Comparison of ENCODE assay signal across 7 mouse cellular contexts in the genomic region with DNA sequence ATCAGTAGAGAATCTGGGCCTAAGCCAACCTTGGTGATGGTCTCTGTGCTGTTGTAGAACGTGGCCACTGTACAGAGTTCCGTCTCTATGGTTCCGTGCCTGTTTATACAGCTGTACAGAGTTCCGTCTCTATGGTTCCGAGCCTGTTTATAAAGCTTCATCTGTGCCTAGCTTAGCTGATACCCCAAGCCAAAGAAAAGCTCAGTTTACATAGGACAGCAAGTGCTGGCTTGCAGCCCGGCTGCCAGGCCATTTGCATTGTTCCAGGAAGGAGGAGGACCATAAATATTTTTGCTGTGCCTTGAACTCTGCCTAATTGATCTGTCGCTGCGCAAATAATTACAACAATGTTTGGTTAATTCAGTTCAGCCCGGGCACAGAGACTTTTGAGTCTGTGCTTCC. TPM values are rescaled to one million over a fixed set of nuclear protein-coding genes. Genes with fewer than 3 reads are reported as not detected.
DNase-seq lines count a peak whose midpoint lies in the region; ATAC-seq and TF ChIP-seq lines count a peak whose summit lies in the region.

No protein-coding gene starts in this region.

- H3K4me3 ChIP-seq in hindbrain, embryonic 12.5 days = no peak overlapping the region
- H3K4me3 ChIP-seq in liver, postnatal 0 days (ENCODE audit: low read depth, low read length) = no peak overlapping the region
- 0 out of 2 replicates have a peak overlapping the region, but pooled peaks have one; percentile 5 for H3K4me3 ChIP-seq in olfactory bulb, adult 2 months (ENCODE audit: insufficient read depth, low read depth, low read length)

- no peak overlapping the region for H3K9ac ChIP-seq in hindbrain, embryonic 12.5 days
- H3K9ac ChIP-seq in liver, postnatal 0 days (replicated peaks) = no peak overlapping the region

- H3K4me2 ChIP-seq in hindbrain, embryonic 12.5 days (replicated peaks) = peak overlapping the region; percentile 30
- H3K4me2 ChIP-seq in liver, postnatal 0 days (ENCODE audit: low read depth, low read length) = peak overlapping the region; percentile 8

- no peaks in the 10 kb centered on the region for H3K36me3 ChIP-seq in hindbrain, embryonic 12.5 days
- H3K36me3 ChIP-seq in liver, postnatal 0 days (replicated peaks; ENCODE audit: insufficient read depth, low read length) = no peaks in the 10 kb centered on the region

- TF ChIP-seq POLR2A in olfactory bulb, adult 2 months (IDR thresholded peaks at IDR 0.05; ENCODE audit: insufficient read depth, low read depth, low read length) = no peak

- H3K27ac ChIP-seq in hindbrain, embryonic 12.5 days = no peak overlapping the region
- peak overlapping the region; percentile 78 for H3K27ac ChIP-seq in liver, postnatal 0 days (ENCODE audit: low read depth)
- peak overlapping the region; percentile 32; the same call in 1 of the 2 replicates for H3K27ac ChIP-seq in olfactory bulb, adult 2 months (ENCODE audit: insufficient read depth, low read depth, low read length)

- no peaks in the 10 kb centered on the region for H3K9me3 ChIP-seq in hindbrain, embryonic 12.5 days (replicated peaks)
- H3K9me3 ChIP-seq in liver, postnatal 0 days (ENCODE audit: low read length) = no peaks in the 10 kb centered on the region

- peak; percentile 77 for TF ChIP-seq EP300 in liver, postnatal 0 days (IDR thresholded peaks at IDR 0.05; ENCODE audit: low read depth)

- H3K4me1 ChIP-seq in hindbrain, embryonic 12.5 days = no peaks in the 10 kb centered on the region
- H3K4me1 ChIP-seq in liver, postnatal 0 days (ENCODE audit: insufficient read depth) = 0 out of 2 replicates have a peak, but pooled peaks cover 3% of the 10 kb centered on the region
- H3K4me1 ChIP-seq in olfactory bulb, adult 2 months (ENCODE audit: control insufficient read depth, insufficient read depth, low read length) = 0 out of 2 replicates have a peak, but pooled peaks cover 5% of the 10 kb centered on the region

- no peaks in the 10 kb centered on the region for H3K27me3 ChIP-seq in hindbrain, embryonic 12.5 days
- H3K27me3 ChIP-seq in liver, postnatal 0 days (ENCODE audit: insufficient read depth, low read length) = no peaks in the 10 kb centered on the region

- peak; percentile 96 for ATAC-seq in frontal cortex, adult (ENCODE audit: low TSS enrichment)
- ATAC-seq in hindbrain, embryonic 12.5 days (ENCODE audit: low FRiP score) = peak; percentile 88
- ATAC-seq in liver, postnatal 0 days = peak; percentile 97
- ATAC-seq in monocyte, adult 5-6 weeks (replicated peaks; ENCODE audit: insufficient number of reproducible peaks, low FRiP score, low TSS enrichment, poor library complexity, severe bottlenecking) = no peak

- 36% methylated on average over 9 of the region's 9 CpGs for whole genome bisulfite sequencing in hindbrain, embryonic 12.5 days
- 36% methylated on average over 9 of the region's 9 CpGs for WGBS in liver, postnatal 0 days (ENCODE audit: insufficient replicate concordance)
- 14% methylated on average over 9 of the region's 9 CpGs for WGBS in olfactory bulb, adult 2 months

- DNase-seq in cerebellum, postnatal 10 days = peak; percentile 61 to 78
- DNase-seq in layer of hippocampus, adult 9-10 months (ENCODE audit: low spot score) = peak; percentile 71
- peak; percentile 74 for DNase-seq in liver, postnatal 0 days

- TF ChIP-seq CTCF in liver, postnatal 0 days (IDR thresholded peaks at IDR 0.05; ENCODE audit: low read depth) = no peak
- no peak for TF ChIP-seq CTCF in olfactory bulb, adult 2 months (IDR thresholded peaks at IDR 0.05; ENCODE audit: insufficient read depth, low read depth, low read length)

RNA-seq across cellular contexts. Expression of gene A2ml1, which starts 15.7 kb away (rescaled TPM):
- not detected in 2 replicates for polyA plus RNA-seq in hindbrain, embryonic 12.5 days (2016; fragmentation: Nextera tagmentation; extraction: Ambion mirVana)
- 29.7 and 30.6 TPM in 2 replicates for polyA plus RNA-seq in liver, postnatal 0 days (2015; fragmentation: Nextera tagmentation; extraction: Ambion mirVana)
- polyA plus RNA-seq in olfactory bulb, adult 2 months (2012; ENCODE audit: insufficient read depth, insufficient read length, low replicate concordance, missing spikeins) = not detected in 2 replicates
- total RNA-seq in monocyte, adult 5-6 weeks (2017) = 0.19 TPM in 1 of 3 replicates, not detected in the others

RNA-seq across cellular contexts. Expression of gene Klrb1a, which starts 26.2 kb away (rescaled TPM):
- not detected in 2 replicates for polyA plus RNA-seq in hindbrain, embryonic 12.5 days (2016; fragmentation: Nextera tagmentation; extraction: Ambion mirVana)
- 0.15 and 0.36 TPM in 2 replicates for polyA plus RNA-seq in liver, postnatal 0 days (2015; fragmentation: Nextera tagmentation; extraction: Ambion mirVana)
- not detected in 2 replicates for polyA plus RNA-seq in olfactory bulb, adult 2 months (2012; ENCODE audit: insufficient read depth, insufficient read length, low replicate concordance, missing spikeins)
- total RNA-seq in monocyte, adult 5-6 weeks (2017) = 35.0 to 144 TPM (median 65.3 TPM) in 3 replicates

Comparison
In these comparisons a context has a peak if more than half of its experiments do, and no peak if none do; other contexts are left out.
1. RNA of gene A2ml1, which starts 15.7 kb away (polyA plus RNA-seq): 29.7 to 30.6 TPM in liver, postnatal 0 days; not detected in hindbrain, embryonic 12.5 days and not detected in olfactory bulb, adult 2 months; every median in the first group is over 10 times any median in the second.
2. Peak in every context shown above with its lines, with median percentiles within 50 percentile points of each other: DNase-seq.